Mouse (Mus musculus): ENCODE results near the gene Loxl4.

- TF ChIP-seq POLR2A (IDR thresholded peaks at IDR 0.05; ENCODE audit: borderline replicate concordance, extremely low read depth, low read depth, low read length) = no peak
- no peak for TF ChIP-seq CTCF (IDR thresholded peaks at IDR 0.05; ENCODE audit: insufficient read depth, low read length)
These were observed 27.6 kb upstream of the Loxl4 start for GRCm38 (mm10) chr19:42640211-42640610.

Data from lung, adult 2 months (tissue).